Mouse (Mus musculus) midbrain, embryonic 12.5 days (tissue): ENCODE measurements around the gene Qk. TPM values are rescaled to one million over a fixed set of nuclear protein-coding genes. Genes with fewer than 3 reads are reported as not detected.

Experiments
- ATAC-seq: fragments of 200-750 bp; cut with Nextera tagmentation; 2 replicates; pipeline ENCODE4 v1.8.0; 2017; ENCODE audit warnings: low read depth, moderate TSS enrichment, moderate library complexity; ENCODE audit not compliant: low FRiP score
- H3K27ac ChIP-seq: fragments of 300-500 bp; sonication (generic); replicated peaks from 2 replicates; pipeline ENCODE4 v1.5.1; 2016; ENCODE audit warnings: mild to moderate bottlenecking
- H3K27me3 ChIP-seq: fragments of 300-500 bp; sonication (generic); 2 replicates; pipeline ENCODE4 v1.6.1; 2016; ENCODE audit warnings: mild to moderate bottlenecking
- H3K36me3 ChIP-seq: fragments of 300-500 bp; sonication (generic); 2 replicates; pipeline ENCODE4 v1.6.1; 2016
- H3K4me1 ChIP-seq: fragments of 300-500 bp; sonication (generic); 2 replicates; pipeline ENCODE4 v1.6.1; 2016
- H3K4me2 ChIP-seq: fragments of 300-500 bp; sonication (generic); replicated peaks from 2 replicates; pipeline ENCODE4 v1.6.1; 2016; ENCODE audit warnings: mild to moderate bottlenecking, moderate library complexity
- H3K4me3 ChIP-seq: fragments of 300-500 bp; sonication (generic); 2 replicates; pipeline ENCODE4 v1.5.1; 2016; ENCODE audit warnings: mild to moderate bottlenecking
- H3K9ac ChIP-seq: fragments of 300-500 bp; sonication (generic); replicated peaks from 2 replicates; pipeline ENCODE4 v1.6.1; 2016; ENCODE audit warnings: mild to moderate bottlenecking, moderate library complexity
- H3K9me3 ChIP-seq: fragments of 300-500 bp; sonication (generic); 2 replicates; pipeline ENCODE4 v1.6.1; 2016; ENCODE audit warnings: mild to moderate bottlenecking
- WGBS: fragments of 180-500 bp; shearing (Covaris S2); methylation state at CpG from one replicate; pipeline ENCODE4 v1.1.7; 2016; 5-methylcytosine and 5-hydroxymethylcytosine counted together
- polyA plus RNA-seq: library from polyadenylated mRNA; unstranded; fragments of >200 nt; fragmentation: Nextera tagmentation; extraction: Ambion mirVana; gene quantifications from 2 replicates; pipeline ENCODE4 v1.2.1, GENCODE M21; 2016

Qk gene
- polyA plus RNA-seq, 1 experiment from 2014 or later, result 45.9 TPM

GRCm38 (mm10) chr17:10227798-10228538 is 91.7 kb downstream of the Qk start:
- peak; percentile 60; the same call in 1 of the 2 replicates for ATAC-seq

GRCm38 (mm10) chr17:10216164-10216563 is 103.5 kb downstream of the Qk start:
- ATAC-seq, result no peak

More at GRCm38 (mm10) chr17:10227798-10228538, 91.7 kb downstream of the Qk start:
- Histone ChIP-seq H3K27me3 (no peaks in the 10 kb centered on the region), H3K4me3 (no peak overlapping the region), H3K9me3 (no peaks in the 10 kb centered on the region), H3K4me2 (no peak overlapping the region), H3K36me3 (no peaks in the 10 kb centered on the region), H3K27ac (no peak overlapping the region), H3K9ac (no peak overlapping the region), H3K4me1 (peaks cover 11% of the 10 kb centered on the region)
- WGBS, result 56% methylated on average over 3 of the region's 3 CpGs

GRCm38 (mm10) chr17:10209154-10209777 is 110.4 kb downstream of the Qk start:
- Histone ChIP-seq H3K4me3 (no peak overlapping the region), H3K27me3 (no peaks in the 10 kb centered on the region), H3K4me2 (no peak overlapping the region), H3K9me3 (no peaks in the 10 kb centered on the region), H3K4me1 (0 out of 2 replicates have a peak, but pooled peaks cover 4% of the 10 kb centered on the region), H3K27ac (peak overlapping the region; percentile 58), H3K9ac (no peak overlapping the region), H3K36me3 (peaks cover 18% of the 10 kb centered on the region)
- 16% methylated on average over 12 of the region's 12 CpGs for WGBS
- no peak for ATAC-seq

More at GRCm38 (mm10) chr17:10216164-10216563, 103.5 kb downstream of the Qk start:
- Histone ChIP-seq H3K9ac (no peak overlapping the region), H3K4me3 (no peak overlapping the region), H3K9me3 (no peaks in the 10 kb centered on the region), H3K27ac (no peak overlapping the region), H3K36me3 (peaks cover 4% of the 10 kb centered on the region), H3K4me2 (no peak overlapping the region), H3K27me3 (no peaks in the 10 kb centered on the region), H3K4me1 (no peaks in the 10 kb centered on the region)
- WGBS, result 78% methylated on average over 5 of the region's 5 CpGs

- Histone ChIP-seq H3K27ac (no peak overlapping the region), H3K36me3 (peaks cover 4% of the 10 kb centered on the region; the same call in 1 of the 2 replicates)
These were observed 121.0 kb downstream of the Qk start for GRCm38 (mm10) chr17:10198662-10199061.

GRCm38 (mm10) chr17:10198231-10198630 is 121.4 kb downstream of the Qk start:
- H3K4me1 ChIP-seq, result no peaks in the 10 kb centered on the region
- no peaks in the 10 kb centered on the region for H3K27me3 ChIP-seq
- H3K27ac ChIP-seq, result no peak overlapping the region
- H3K9me3 ChIP-seq, result peaks cover 4% of the 10 kb centered on the region; the same call in 1 of the 2 replicates
- no peak overlapping the region for H3K4me3 ChIP-seq
- H3K9ac ChIP-seq, result no peak overlapping the region
- ATAC-seq, result no peak
- H3K36me3 ChIP-seq, result peaks cover 4% of the 10 kb centered on the region; the same call in 1 of the 2 replicates
- H3K4me2 ChIP-seq, result no peak overlapping the region
- WGBS, result 94% methylated on average over 3 of the region's 3 CpGs

More at GRCm38 (mm10) chr17:10198662-10199061, 121.0 kb downstream of the Qk start:
- Histone ChIP-seq H3K4me1 (no peaks in the 10 kb centered on the region), H3K9me3 (peaks cover 4% of the 10 kb centered on the region; the same call in 1 of the 2 replicates), H3K27me3 (no peaks in the 10 kb centered on the region), H3K9ac (no peak overlapping the region), H3K4me2 (no peak overlapping the region), H3K4me3 (no peak overlapping the region)
- 95% methylated on average over 2 of the region's 2 CpGs for WGBS
- ATAC-seq, result no peak

GRCm38 (mm10) chr17:10195703-10196102 is 124.0 kb downstream of the Qk start:
- no peak for ATAC-seq
- Histone ChIP-seq H3K9me3 (peaks cover 4% of the 10 kb centered on the region; the same call in 1 of the 2 replicates), H3K9ac (no peak overlapping the region), H3K27me3 (no peaks in the 10 kb centered on the region), H3K4me3 (no peak overlapping the region), H3K27ac (no peak overlapping the region), H3K4me2 (no peak overlapping the region), H3K4me1 (no peaks in the 10 kb centered on the region), H3K36me3 (no peaks in the 10 kb centered on the region)
- 96% methylated on average over 6 of the region's 6 CpGs for WGBS

GRCm38 (mm10) chr17:10190857-10191256 is 128.8 kb downstream of the Qk start:
- no peak overlapping the region for H3K4me2 ChIP-seq
- H3K4me3 ChIP-seq, result no peak overlapping the region
- no peaks in the 10 kb centered on the region for H3K36me3 ChIP-seq
- H3K27ac ChIP-seq, result no peak overlapping the region
- H3K4me1 ChIP-seq, result peaks cover 5% of the 10 kb centered on the region
- H3K9ac ChIP-seq, result no peak overlapping the region
- 91% methylated on average over 1 of the region's 1 CpGs for WGBS
- peaks cover 4% of the 10 kb centered on the region; the same call in 1 of the 2 replicates for H3K9me3 ChIP-seq
- H3K27me3 ChIP-seq, result no peaks in the 10 kb centered on the region
- ATAC-seq, result no peak

- Histone ChIP-seq H3K9me3 (no peaks in the 10 kb centered on the region), H3K9ac (no peak overlapping the region), H3K36me3 (no peaks in the 10 kb centered on the region), H3K27me3 (no peaks in the 10 kb centered on the region), H3K27ac (no peak overlapping the region), H3K4me1 (peaks cover 5% of the 10 kb centered on the region), H3K4me3 (no peak overlapping the region), H3K4me2 (no peak overlapping the region)
- 66% methylated on average over 3 of the region's 3 CpGs for WGBS
- ATAC-seq, result no peak
These were observed 131.2 kb downstream of the Qk start for GRCm38 (mm10) chr17:10188481-10188880.

GRCm38 (mm10) chr17:10187431-10188020 is 132.1 kb downstream of the Qk start:
- peaks cover 5% of the 10 kb centered on the region for H3K4me1 ChIP-seq
- H3K9me3 ChIP-seq, result no peaks in the 10 kb centered on the region
- no peak overlapping the region for H3K4me2 ChIP-seq
- WGBS, result 65% methylated on average over 4 of the region's 4 CpGs
- ATAC-seq, result no peak
- no peak overlapping the region for H3K27ac ChIP-seq
- H3K9ac ChIP-seq, result no peak overlapping the region
- H3K4me3 ChIP-seq, result no peak overlapping the region
- H3K36me3 ChIP-seq, result no peaks in the 10 kb centered on the region
- H3K27me3 ChIP-seq, result no peaks in the 10 kb centered on the region

GRCm38 (mm10) chr17:10181761-10182160 is 137.9 kb downstream of the Qk start:
- Histone ChIP-seq H3K36me3 (no peaks in the 10 kb centered on the region), H3K4me2 (no peak overlapping the region), H3K4me1 (peaks cover 5% of the 10 kb centered on the region), H3K27me3 (no peaks in the 10 kb centered on the region), H3K4me3 (no peak overlapping the region), H3K27ac (no peak overlapping the region), H3K9me3 (no peaks in the 10 kb centered on the region), H3K9ac (no peak overlapping the region)
- 76% methylated on average over 6 of the region's 6 CpGs for WGBS
- ATAC-seq, result no peak

GRCm38 (mm10) chr17:10177096-10177495 is 142.6 kb downstream of the Qk start:
- Histone ChIP-seq H3K27me3 (no peaks in the 10 kb centered on the region), H3K4me1 (peaks cover 5% of the 10 kb centered on the region), H3K36me3 (no peaks in the 10 kb centered on the region), H3K9ac (no peak overlapping the region), H3K4me2 (no peak overlapping the region), H3K27ac (no peak overlapping the region), H3K9me3 (no peaks in the 10 kb centered on the region), H3K4me3 (no peak overlapping the region)
- no peak for ATAC-seq
- WGBS, result 76% methylated on average over 5 of the region's 5 CpGs

- Histone ChIP-seq H3K27me3 (no peaks in the 10 kb centered on the region), H3K9ac (no peak overlapping the region), H3K4me3 (no peak overlapping the region), H3K9me3 (peaks cover 10% of the 10 kb centered on the region; the same call in 1 of the 2 replicates), H3K4me1 (no peaks in the 10 kb centered on the region), H3K4me2 (no peak overlapping the region), H3K36me3 (no peaks in the 10 kb centered on the region), H3K27ac (no peak overlapping the region)
- 93% methylated on average over 3 of the region's 3 CpGs for WGBS
- no peak for ATAC-seq
These were observed 158.4 kb downstream of the Qk start for GRCm38 (mm10) chr17:10161258-10161657.
